Mouse (Mus musculus): ENCODE measurements around the gene Brd1.

DNA sequence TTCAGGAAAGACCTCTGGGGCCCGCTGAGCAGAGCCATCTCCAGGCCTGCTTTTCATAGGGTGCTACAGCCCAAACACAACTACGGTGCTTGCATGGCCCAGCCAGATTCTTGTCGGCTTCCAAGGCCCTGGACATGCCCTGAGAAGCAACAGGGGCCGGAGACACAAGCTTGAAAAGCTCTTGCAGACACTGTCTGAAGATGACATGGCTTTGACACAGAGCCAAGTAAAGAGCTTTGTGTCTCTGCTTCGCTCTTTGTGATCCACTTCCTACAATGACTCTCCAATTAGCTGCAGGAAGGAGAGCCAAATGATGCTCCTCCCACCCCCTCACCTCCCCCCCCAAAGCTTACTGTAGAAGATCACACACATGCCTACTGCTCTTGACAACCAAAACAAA lies 40.0 kb downstream of the Brd1 start:
- TF ChIP-seq CTCF (IDR thresholded peaks at IDR 0.05; ENCODE audit: low read depth, low read length) (no peak), GATA1 (IDR thresholded peaks at IDR 0.05; ENCODE audit: borderline replicate concordance, low read length) (no peak), GATA2 (IDR thresholded peaks at IDR 0.05; ENCODE audit: borderline replicate concordance, low read depth, low read length) (no peak)
